Mouse (Mus musculus): ENCODE measurements around the gene Slc25a48.

Gene Slc25a48

GRCm38 (mm10) chr13:56438211-56439075, at the start of gene Slc25a48:
Gene Slc25a48 (plus strand): TSS chr13:56438355.
- no peak for DNase-seq (ENCODE audit: low read depth, low spot score)

DNA sequence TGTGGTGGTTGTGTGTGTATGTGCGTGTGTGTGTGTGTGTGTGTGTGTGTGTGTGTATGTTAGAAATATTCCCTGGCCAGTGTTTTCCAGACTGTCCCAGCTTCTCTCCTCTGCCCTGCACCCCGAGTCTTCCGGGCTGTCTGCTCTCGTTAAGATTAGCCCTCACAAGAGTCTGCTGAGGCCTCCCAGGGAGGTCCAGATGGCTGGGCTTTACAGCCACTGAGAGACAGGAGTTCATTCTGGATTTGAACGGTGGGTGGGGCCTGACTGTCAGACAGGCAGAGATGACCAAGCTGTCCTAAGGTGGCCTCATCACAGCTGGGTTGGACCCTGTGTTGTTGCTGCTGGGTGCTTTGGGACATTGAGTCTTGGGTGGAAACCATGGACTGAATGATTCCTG, 40.6 kb upstream of the Slc25a48 start:
- no peak for DNase-seq (ENCODE audit: low read depth, low spot score)

DNA sequence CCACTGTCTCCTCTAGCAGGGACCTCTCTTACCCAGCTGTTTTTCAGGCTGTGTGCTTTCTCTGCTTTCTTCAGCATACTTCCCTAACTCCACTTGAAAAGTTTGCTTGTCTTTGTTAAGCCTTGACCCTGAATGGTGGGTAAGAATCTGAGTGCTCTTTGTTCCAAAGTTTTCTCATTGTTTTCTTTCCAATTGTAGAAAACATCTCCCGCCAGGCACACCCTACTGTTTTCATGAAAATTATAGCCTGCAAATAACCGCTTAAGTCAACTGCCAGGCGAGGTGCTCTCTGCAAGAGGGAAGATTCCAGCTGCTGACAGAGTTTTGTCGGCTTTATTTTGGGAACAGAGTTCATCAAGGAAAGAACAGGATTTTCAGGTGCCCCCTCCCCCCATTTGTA, 37.0 kb upstream of the Slc25a48 start:
- no peak for DNase-seq (ENCODE audit: low read depth, low spot score)

DNA sequence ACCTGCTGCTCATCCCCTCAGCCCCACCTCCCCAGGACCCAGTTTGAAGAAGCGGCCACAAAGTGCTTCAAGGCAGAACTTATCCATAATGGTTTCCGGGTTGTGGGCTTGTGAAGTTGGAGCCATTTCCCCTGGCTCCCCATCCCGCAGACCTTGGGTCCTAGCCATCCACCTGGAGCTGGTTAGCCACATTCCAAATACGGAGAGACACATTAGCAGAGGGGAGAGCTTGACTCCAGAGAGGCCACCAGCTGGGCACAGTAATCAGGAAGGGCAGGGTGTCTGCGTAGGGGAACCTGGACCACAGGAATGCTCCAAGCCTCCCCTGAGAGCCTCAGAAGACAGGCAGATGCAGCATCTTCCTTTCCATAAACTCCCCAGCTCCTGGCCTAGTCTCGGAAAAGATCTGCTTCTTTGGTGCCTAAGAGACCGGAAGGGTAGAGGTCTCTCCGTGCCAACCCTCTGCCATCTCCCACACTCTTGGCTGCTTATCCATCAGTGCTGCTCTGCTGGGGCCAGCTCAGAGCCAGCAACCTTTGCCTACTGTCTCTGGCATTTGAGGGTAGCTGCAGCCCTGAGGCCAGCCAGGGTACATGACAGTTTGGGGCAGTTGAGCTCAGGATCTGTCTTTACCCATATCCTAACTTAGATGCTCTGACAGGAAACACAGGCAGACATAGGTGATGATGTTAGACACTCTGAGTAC, 34.6 kb upstream of the Slc25a48 start:
- DNase-seq (ENCODE audit: low read depth, low spot score): no peak

- no peak for DNase-seq (ENCODE audit: low read depth, low spot score)
These were observed 33.5 kb upstream of the Slc25a48 start for GRCm38 (mm10) chr13:56404511-56405140.

GRCm38 (mm10) chr13:56412286-56412873, 25.8 kb upstream of the Slc25a48 start:
- DNase-seq (ENCODE audit: low read depth, low spot score): no peak

DNA sequence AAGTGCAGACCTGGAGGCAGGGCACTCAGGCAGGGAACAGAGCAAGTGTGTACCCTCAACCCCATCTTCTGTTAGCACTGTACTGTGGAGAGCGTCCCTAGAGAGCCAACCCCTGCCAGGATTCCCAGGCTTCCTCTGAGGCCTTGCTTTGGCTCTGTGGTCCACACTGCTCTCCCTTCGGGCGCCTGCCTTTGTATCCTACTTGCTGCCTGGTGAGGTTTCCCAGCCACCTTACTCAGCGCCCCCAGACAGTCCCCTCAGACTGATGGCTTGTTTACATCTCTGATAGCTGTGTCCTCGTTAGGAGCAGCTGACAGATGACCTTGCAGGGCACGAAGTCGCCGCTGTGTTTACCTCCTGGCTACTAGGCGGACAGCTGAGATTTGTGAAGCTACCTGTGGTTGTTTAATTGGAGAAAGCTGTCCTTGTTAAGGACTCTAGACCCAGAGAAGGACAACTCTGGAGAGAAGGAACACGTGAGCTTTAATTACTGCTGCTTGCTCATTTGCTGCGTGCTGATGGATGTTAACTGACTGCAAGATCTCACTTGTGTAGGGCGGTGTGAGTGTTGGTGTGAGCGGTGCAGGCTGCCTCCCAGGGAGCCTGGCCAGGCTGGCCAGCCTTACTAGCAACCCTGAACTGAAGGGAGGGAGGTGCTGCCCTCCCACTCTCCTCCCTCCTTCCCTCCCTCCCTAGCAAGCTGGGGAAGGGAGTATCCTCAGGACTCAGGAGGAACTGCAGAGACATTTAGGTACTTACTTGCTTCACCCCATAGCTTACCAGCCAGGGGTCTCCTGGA, 19.3 kb upstream of the Slc25a48 start:
- DNase-seq (ENCODE audit: low read depth, low spot score): no peak

GRCm38 (mm10) chr13:56419538-56419937, 18.6 kb upstream of the Slc25a48 start:
- no peak for DNase-seq (ENCODE audit: low read depth, low spot score)

DNA sequence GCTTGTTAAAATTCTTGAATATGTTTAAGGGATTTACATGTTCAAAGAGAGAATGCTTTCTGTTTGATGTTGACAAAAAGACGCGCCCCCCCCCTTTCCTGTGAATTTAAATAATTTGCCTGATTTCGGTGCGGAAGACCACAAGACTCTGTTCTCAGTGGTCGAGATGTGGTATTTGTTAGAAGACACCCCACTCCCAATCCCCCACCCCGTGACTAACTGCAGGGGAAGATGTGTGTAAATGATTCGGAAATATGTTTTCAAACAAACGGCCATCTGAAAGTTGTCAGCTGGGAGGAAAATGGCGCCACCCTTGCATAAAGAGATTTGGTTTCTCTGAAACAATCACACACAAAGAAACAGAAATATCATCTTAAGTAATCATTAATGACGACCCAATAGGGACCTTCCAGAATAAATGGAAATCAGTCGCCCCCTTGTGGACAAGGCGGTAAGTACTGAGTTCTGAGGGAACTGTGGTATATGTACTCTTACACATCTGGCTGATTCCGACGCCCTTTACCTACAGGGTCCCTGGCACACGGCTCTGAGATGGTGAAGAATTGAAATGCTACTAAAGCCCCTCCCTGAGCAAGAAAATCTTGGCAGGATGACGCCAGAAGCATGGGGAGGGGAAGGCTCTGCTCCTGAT, 16.0 kb upstream of the Slc25a48 start:
- no peak for DNase-seq (ENCODE audit: low read depth, low spot score)

- DNase-seq (ENCODE audit: low read depth, low spot score): no peak
These were observed 12.2 kb upstream of the Slc25a48 start for GRCm38 (mm10) chr13:56425931-56426330.

- DNase-seq (ENCODE audit: low read depth, low spot score): no peak
These were observed 11.8 kb upstream of the Slc25a48 start, which contains the start of gene Gm3045 for GRCm38 (mm10) chr13:56426365-56426764. Gene Gm3045 (plus strand): TSS chr13:56426594.

DNA sequence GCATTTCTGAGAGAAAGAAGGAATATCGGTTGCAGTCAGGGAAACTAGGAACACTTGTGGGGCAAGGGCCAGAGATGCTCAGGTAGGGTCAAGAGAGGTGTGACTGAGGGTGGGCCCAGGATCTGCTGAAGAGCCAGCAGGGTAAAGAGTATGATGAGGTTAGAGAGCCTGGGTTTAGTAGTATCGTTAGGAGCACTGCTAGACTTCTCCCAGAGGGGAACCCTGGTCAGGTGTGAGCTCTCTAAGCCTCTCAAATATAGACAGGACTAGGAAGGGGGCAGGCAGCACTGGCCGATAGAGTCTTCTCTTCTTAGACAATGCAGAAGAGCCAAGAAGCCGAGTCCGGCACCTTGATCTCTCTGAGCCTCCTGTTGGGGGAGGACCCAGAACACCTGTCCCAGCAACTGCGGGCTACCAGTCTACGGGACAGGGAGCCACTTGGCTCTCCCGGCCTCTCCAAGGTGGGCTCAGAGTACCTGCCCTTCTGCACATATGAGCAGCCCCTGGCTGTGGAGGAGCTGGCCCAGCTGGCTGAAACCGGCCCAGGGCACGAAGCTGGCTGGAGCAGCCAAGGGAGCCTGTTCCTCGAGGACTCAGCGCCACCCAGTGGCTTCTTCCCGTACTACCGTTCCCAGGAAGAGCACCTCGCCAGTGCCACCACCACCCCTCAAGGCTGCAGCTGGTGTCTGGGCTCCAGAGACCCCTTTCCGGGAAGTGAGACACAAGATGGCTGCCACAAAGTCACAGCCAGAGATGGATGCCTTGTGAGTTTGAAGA, 9.2 kb upstream of the Slc25a48 start:
- DNase-seq (ENCODE audit: low read depth, low spot score): no peak

GRCm38 (mm10) chr13:56432496-56432895, 5.7 kb upstream of the Slc25a48 start:
- DNase-seq (ENCODE audit: low read depth, low spot score): no peak

- no peak for DNase-seq (ENCODE audit: low read depth, low spot score)
These were observed 4.7 kb upstream of the Slc25a48 start for GRCm38 (mm10) chr13:56433466-56433865.

DNA sequence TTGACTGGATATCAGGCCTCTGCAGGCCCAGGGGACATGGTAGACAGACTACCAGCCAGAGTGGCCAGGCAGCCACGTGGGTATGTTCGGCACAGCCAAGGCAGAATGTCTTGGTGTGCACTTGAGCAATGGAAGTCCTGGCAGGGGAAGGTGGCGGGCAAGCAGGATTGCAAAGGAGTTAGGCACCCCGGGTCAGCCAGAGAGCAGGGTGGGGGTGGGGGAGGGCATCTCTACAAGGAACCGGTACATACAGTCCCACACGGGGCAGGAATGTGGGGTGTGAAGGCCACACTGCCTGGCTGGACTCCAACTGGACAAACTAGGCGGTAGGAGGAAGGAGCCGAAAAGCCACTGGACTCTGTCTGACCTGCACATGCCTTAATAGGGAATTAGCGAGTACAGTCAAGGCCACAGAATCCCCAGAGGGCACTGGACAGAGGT, 3.8 kb upstream of the Slc25a48 start:
- DNase-seq (ENCODE audit: low read depth, low spot score): no peak

GRCm38 (mm10) chr13:56435615-56436287, 2.4 kb upstream of the Slc25a48 start:
- no peak for DNase-seq (ENCODE audit: low read depth, low spot score)

DNA sequence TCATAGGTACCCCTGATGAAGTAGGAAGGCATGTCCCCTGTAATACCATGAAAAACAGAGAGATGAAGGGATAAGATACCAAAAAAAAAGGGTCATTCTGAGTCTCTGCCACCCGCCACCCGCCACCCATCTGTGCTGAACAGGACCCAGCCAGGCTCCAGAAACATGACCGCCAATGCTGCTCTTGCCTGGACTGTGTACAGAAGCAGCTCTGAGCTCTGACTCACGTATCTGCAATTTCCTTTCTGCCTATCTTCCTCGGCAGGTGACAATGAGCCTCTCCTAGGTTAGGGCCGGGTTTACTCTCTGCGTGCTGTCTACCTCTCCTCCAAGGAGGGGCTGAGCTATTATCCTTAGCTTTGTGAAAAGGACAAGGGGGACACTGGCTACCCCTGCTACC, 5.3 kb downstream of the Slc25a48 start:
- DNase-seq (ENCODE audit: low read depth, low spot score): no peak

GRCm38 (mm10) chr13:56444112-56444511, 6.0 kb downstream of the Slc25a48 start:
- no peak for DNase-seq (ENCODE audit: low read depth, low spot score)

DNA sequence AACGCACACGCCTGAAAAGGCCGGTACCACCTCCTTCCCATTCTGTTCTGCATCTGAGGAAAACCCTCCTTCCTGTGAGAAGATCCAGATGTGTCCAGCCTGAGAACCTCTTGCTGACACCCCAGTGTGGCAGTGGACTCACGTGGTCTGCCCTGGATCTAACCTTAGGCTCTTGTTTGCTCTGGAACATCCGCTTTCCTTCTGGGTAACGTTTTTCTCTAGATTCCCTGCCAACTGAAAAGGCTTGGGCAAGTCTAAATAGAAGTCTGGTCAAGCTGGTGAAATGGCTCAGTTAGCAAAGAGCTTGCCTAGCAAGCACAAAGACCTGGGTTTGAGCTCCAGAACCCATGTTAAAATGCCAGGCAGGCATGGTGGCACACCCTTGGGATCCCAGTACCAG, 6.8 kb downstream of the Slc25a48 start:
- DNase-seq (ENCODE audit: low read depth, low spot score): no peak
